Mouse (Mus musculus): ENCODE data around the gene Mief1.

DNA sequence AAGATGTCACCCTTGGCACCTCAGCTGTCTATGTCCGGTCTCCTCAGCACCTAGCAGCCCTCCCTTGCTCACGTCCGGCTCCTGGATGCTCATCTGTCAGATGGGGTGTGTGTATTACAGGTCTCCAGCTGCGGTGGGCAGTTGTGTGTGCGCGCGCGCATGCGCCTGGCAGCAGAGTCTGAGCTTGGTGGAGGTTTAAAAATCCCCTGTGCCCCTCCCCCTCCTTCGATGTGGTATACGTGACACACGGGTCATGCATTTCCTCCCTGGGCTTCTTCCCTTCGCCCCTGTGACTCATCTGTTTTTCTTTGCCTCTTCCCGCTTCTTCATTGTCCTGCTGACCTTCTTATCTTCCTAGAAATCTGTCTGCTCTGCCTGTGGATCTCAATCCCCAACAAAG is 14.6 kb upstream of the Mief1 start:
- no peak for TF ChIP-seq CTCF (IDR thresholded peaks at IDR 0.05; ENCODE audit: borderline replicate concordance, extremely low read depth, insufficient read depth, insufficient read length)
- no peak for TF ChIP-seq POLR2A (IDR thresholded peaks at IDR 0.05; ENCODE audit: borderline replicate concordance, extremely low read depth, insufficient read depth, insufficient read length, poor library complexity, severe bottlenecking)
